Mouse (Mus musculus) adrenal gland (tissue): ENCODE measurements at regions not wholly inside any gene's neighbourhood (a gene's known extent, or its start where the extent isn't known, plus 50 kb on each side); places are given as distances from the start of the nearest gene placed in this dataset.

Experiments
- intact Hi-C: fragments of 180-260 bp; cut with DNase I; formaldehyde crosslinking; loops from one replicate; pipeline ENCODE4 v1.15.1; 2025

DNA sequence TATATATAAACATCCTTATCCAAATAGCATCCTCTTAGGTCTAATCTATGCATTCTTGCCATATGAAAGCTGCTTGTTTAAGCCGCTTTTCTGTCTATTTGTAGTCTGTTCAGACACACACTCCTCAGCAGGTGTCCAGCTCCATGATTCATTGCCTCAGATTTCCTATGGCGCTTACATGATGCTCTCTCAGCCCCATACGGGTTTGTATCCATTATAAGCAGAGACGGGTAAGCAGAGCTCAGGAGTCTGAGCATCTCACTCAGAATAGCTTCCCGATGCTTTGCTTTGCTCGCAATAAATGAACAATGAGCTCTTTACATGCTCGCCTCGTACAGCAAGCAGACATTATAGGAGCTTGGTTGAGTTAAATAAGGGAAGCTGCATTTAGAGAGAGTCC lies 521.3 kb upstream of the Ptbp2 start:
- intact Hi-C loops, result no loop called here
